Mouse (Mus musculus): ENCODE results near the gene Cpm. TPM values are rescaled to one million over a fixed set of nuclear protein-coding genes. Genes with fewer than 3 reads are reported as not detected.
A peak's percentile ranks its signal among the peaks of the same experiment; 100 is the strongest.

Gene Cpm
- polyA plus RNA-seq, 1 experiment from 2014 or later, result 28.9 TPM

DNA sequence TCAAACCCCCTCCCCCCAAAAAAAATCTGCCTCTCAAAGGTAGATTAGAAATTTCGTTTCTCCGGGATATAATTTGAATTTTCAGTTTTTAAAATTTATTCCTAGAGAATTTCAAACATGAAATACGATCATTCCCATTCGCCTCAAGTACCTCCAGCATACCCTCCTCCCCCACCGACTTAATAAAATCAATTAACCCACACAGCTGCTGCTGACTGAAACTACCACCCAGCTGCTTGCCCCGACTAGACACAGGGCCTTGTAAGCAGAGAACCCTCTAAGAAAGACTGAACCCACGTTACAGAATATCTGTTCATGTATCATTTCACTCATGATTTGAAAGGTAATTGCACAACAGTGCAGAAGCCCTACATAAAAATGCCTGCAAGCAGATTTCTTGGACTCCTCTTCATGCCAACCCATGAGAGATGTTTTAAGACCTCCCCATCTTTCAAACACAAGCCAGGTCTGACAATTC lies 16.2 kb downstream of the Cpm start:
- Histone ChIP-seq H3K9ac (ENCODE audit: low read depth, low read length) (no peak overlapping the region), H3K9me3 (ENCODE audit: control insufficient read depth, low read length) (no peaks in the 10 kb centered on the region)
- no peak for ATAC-seq (ENCODE audit: low FRiP score, low TSS enrichment)

DNA sequence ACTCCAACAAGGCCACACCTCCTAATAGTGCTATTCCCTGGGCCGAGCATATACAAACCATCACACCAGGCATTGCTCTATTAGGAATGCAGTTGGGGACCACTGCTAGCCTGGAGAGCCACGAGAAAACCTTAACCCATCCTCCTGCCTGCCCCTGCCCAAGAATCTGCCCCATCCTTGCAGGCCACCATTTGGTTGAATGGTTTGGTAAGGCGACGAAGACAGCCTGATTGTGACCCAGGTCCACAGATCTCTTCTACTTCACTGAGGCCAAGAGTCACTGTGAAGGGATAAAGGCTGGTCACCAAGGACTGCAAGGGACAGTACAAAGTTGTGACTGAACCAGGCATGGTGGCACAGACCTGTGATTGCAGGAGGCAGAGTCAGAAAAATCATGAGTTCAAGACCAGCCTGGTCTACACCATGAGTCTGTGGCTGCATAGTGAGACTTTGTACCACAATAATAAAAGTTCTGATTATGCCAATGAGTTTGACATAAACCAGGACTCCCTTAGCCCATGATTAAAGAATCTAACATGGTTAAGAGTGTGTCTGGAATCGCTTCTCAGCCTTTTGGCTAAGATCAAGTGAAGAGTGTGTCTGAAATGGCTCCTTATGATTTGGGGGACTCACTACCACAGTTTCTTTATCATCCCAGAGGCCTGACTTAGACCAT lies 17.3 kb downstream of the Cpm start:
- H3K27me3 ChIP-seq (ENCODE audit: control insufficient read depth, insufficient read depth, low read length), result no peaks in the 10 kb centered on the region
- H3K4me1 ChIP-seq (ENCODE audit: control insufficient read depth, insufficient read depth, low read length), result 0 out of 2 replicates have a peak, but pooled peaks cover 5% of the 10 kb centered on the region
- no peak for ATAC-seq (ENCODE audit: low FRiP score, low TSS enrichment)
- H3K9me3 ChIP-seq (ENCODE audit: control insufficient read depth, low read length), result no peaks in the 10 kb centered on the region
- no peak overlapping the region for H3K27ac ChIP-seq (ENCODE audit: low read depth, low read length)
- H3K9ac ChIP-seq (ENCODE audit: low read depth, low read length), result no peak overlapping the region
- H3K36me3 ChIP-seq (ENCODE audit: control insufficient read depth, insufficient read depth, low read length), result no peaks in the 10 kb centered on the region
- 92% methylated on average over 5 of the region's 5 CpGs for WGBS
- H3K4me3 ChIP-seq (ENCODE audit: low read length), result no peak overlapping the region
- no peak overlapping the region for H3K4me2 ChIP-seq (replicated peaks; ENCODE audit: low read depth, low read length)

More for the DNA sequence above, 16.2 kb downstream of the Cpm start:
- Histone ChIP-seq H3K27me3 (ENCODE audit: control insufficient read depth, insufficient read depth, low read length) (no peaks in the 10 kb centered on the region), H3K36me3 (ENCODE audit: control insufficient read depth, insufficient read depth, low read length) (no peaks in the 10 kb centered on the region), H3K4me2 (replicated peaks; ENCODE audit: low read depth, low read length) (no peak overlapping the region), H3K27ac (ENCODE audit: low read depth, low read length) (no peak overlapping the region), H3K4me3 (ENCODE audit: low read length) (no peak overlapping the region), H3K4me1 (ENCODE audit: control insufficient read depth, insufficient read depth, low read length) (0 out of 2 replicates have a peak, but pooled peaks cover 5% of the 10 kb centered on the region)
- 62% methylated on average over 7 of the region's 7 CpGs for WGBS

DNA sequence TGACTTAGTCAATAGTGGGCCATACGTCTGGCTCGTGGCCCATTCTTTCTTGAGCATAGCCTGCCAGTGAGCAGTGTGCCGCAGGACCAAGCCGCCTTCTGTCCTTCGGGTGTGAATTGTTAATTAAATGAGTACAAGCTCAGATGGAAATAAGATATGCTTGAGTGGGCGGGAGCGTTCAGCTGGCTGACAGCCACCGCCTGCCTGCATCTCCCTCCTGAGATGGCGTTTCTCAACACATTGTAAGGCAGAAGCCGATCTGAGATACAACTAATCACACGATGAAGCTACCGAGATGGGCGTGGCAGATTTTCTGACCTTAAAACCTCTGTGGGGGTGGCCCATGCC lies 17.8 kb downstream of the Cpm start:
- WGBS, result 56% methylated on average over 13 of the region's 13 CpGs
- H3K9me3 ChIP-seq (ENCODE audit: control insufficient read depth, low read length), result no peaks in the 10 kb centered on the region
- 0 out of 2 replicates have a peak, but pooled peaks cover 5% of the 10 kb centered on the region for H3K4me1 ChIP-seq (ENCODE audit: control insufficient read depth, insufficient read depth, low read length)
- H3K27me3 ChIP-seq (ENCODE audit: control insufficient read depth, insufficient read depth, low read length), result no peaks in the 10 kb centered on the region
- no peak overlapping the region for H3K9ac ChIP-seq (ENCODE audit: low read depth, low read length)
- no peak overlapping the region for H3K27ac ChIP-seq (ENCODE audit: low read depth, low read length)
- peak; percentile 48; the same call in 1 of the 2 replicates for ATAC-seq (ENCODE audit: low FRiP score, low TSS enrichment)
- H3K4me3 ChIP-seq (ENCODE audit: low read length), result no peak overlapping the region
- no peaks in the 10 kb centered on the region for H3K36me3 ChIP-seq (ENCODE audit: control insufficient read depth, insufficient read depth, low read length)
- H3K4me2 ChIP-seq (replicated peaks; ENCODE audit: low read depth, low read length), result no peak overlapping the region

DNA sequence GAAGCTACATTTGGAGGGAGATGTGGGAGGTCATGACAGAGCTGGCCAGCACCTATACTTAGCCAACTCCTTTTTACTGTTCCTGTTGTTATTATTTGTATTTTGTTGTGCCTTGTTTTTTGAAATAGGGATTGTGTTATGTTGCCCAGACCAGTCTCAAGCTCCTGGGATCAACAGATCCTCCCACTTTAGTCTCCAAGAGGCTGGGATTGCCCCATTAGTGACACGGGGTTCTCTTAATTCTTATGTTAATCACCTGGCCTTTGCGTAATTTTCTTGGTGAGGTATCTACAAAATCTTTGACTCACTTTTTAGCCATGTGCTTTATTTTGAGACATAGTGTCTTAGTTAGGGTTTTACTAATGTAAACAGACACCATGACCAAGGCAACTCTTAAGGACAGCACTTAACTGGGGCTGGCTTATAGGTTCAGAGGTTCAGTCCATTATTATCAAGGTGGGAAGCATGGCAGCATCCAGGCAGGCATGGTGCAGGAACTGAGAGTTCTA lies 18.7 kb downstream of the Cpm start:
- WGBS, result 84% methylated on average over 2 of the region's 2 CpGs
- Histone ChIP-seq H3K4me1 (ENCODE audit: control insufficient read depth, insufficient read depth, low read length) (0 out of 2 replicates have a peak, but pooled peaks cover 5% of the 10 kb centered on the region), H3K4me3 (ENCODE audit: low read length) (no peak overlapping the region), H3K9ac (ENCODE audit: low read depth, low read length) (no peak overlapping the region), H3K36me3 (ENCODE audit: control insufficient read depth, insufficient read depth, low read length) (no peaks in the 10 kb centered on the region), H3K4me2 (replicated peaks; ENCODE audit: low read depth, low read length) (no peak overlapping the region), H3K27ac (ENCODE audit: low read depth, low read length) (no peak overlapping the region), H3K27me3 (ENCODE audit: control insufficient read depth, insufficient read depth, low read length) (no peaks in the 10 kb centered on the region), H3K9me3 (ENCODE audit: control insufficient read depth, low read length) (no peaks in the 10 kb centered on the region)
- ATAC-seq (ENCODE audit: low FRiP score, low TSS enrichment), result no peak

DNA sequence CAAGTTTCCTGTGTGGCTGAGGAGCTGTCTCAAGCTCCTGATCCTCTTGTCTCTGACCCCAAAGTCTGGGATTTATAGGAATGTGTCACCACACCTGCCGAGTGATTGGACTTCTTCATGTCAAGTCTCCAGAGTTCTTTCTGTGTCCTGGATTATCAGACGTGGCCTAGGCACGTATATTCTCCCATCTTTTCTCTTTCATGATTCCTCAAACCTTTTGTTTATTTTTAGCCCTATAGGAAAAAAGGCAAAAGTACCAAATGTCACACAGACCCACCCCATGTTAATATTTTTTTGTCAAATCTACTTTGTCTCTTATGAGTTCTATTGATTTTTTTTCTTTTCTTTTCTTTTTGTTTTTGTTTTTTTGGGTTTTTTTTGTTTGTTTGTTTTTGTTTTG lies 19.3 kb downstream of the Cpm start:
- Histone ChIP-seq H3K4me3 (ENCODE audit: low read length) (no peak overlapping the region), H3K27me3 (ENCODE audit: control insufficient read depth, insufficient read depth, low read length) (no peaks in the 10 kb centered on the region), H3K4me2 (replicated peaks; ENCODE audit: low read depth, low read length) (no peak overlapping the region), H3K9me3 (ENCODE audit: control insufficient read depth, low read length) (no peaks in the 10 kb centered on the region), H3K36me3 (ENCODE audit: control insufficient read depth, insufficient read depth, low read length) (no peaks in the 10 kb centered on the region), H3K9ac (ENCODE audit: low read depth, low read length) (no peak overlapping the region), H3K27ac (ENCODE audit: low read depth, low read length) (no peak overlapping the region), H3K4me1 (ENCODE audit: control insufficient read depth, insufficient read depth, low read length) (0 out of 2 replicates have a peak, but pooled peaks cover 5% of the 10 kb centered on the region)
- WGBS, result 85% methylated on average over 3 of the region's 3 CpGs
- ATAC-seq (ENCODE audit: low FRiP score, low TSS enrichment), result no peak

DNA sequence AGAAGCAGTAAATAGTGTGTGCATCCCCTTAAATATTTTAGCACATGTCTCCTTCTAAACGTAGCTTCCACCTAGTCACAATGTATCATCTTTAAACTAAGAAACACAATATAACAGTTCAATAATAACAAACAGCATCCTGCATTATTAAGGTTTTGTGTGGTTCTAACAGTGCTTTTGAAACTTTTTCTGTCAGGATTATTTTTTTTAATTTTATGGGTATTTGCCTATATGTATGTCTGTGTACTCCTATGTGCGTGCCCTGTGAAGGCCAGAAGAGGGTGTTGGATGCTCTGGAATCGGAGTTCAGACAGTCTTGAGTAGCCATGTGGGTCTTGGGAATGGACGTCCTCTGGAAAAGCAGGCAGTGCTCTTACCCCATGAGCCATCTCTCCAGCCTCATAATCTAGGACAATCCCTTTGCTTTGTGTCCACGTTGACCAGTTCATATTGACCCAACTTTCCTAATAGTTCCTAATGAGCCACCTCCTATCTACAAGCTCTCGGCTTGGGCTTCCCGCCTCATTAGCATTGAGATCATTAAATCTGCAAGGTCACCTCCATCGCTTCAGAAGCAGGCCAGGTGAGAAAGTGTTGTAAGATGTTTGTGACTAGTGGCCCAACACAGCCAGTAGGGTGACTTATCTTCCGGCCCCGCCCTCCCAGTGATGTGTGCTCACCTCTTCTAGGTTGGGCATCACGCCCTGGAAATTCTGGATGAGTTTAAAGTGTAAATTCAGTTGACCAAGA lies 20.2 kb downstream of the Cpm start:
- H3K4me2 ChIP-seq (replicated peaks; ENCODE audit: low read depth, low read length), result no peak overlapping the region
- no peaks in the 10 kb centered on the region for H3K27me3 ChIP-seq (ENCODE audit: control insufficient read depth, insufficient read depth, low read length)
- H3K9ac ChIP-seq (ENCODE audit: low read depth, low read length), result no peak overlapping the region
- H3K36me3 ChIP-seq (ENCODE audit: control insufficient read depth, insufficient read depth, low read length), result no peaks in the 10 kb centered on the region
- no peak overlapping the region for H3K4me3 ChIP-seq (ENCODE audit: low read length)
- no peaks in the 10 kb centered on the region for H3K9me3 ChIP-seq (ENCODE audit: control insufficient read depth, low read length)
- H3K27ac ChIP-seq (ENCODE audit: low read depth, low read length), result no peak overlapping the region
- H3K4me1 ChIP-seq (ENCODE audit: control insufficient read depth, insufficient read depth, low read length), result no peaks in the 10 kb centered on the region
- no peak for ATAC-seq (ENCODE audit: low FRiP score, low TSS enrichment)
- WGBS, result 85% methylated on average over 11 of the region's 11 CpGs

DNA sequence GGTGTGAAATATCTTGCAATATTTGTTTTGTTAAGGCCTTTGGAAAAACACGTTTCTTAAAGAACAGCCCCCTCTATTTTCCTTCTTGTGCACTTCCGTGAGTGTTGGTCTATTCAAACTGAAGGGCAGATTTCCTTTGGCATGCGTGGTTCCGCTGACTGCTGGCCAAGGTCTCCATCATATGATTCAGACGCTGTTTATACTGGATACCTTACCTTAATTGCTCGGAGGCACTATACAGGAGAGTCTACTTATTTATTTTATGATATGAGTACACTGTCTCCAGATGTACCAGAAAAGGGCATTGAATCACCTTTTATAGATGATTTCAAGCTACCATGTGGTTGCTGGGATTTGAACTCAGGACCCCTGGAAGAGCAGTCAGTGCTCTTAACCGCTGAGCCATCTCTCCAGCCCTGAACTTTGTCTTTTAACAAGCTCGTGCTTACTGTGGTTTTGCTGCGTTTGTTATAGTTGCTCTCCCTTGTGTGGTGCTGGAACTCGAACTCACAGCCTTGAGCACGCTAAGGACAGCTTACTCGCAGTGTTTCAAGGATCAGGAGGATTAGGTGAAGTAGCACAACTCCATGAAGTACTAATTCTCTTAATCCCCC lies 20.8 kb downstream of the Cpm start:
- ATAC-seq (ENCODE audit: low FRiP score, low TSS enrichment), result no peak

DNA sequence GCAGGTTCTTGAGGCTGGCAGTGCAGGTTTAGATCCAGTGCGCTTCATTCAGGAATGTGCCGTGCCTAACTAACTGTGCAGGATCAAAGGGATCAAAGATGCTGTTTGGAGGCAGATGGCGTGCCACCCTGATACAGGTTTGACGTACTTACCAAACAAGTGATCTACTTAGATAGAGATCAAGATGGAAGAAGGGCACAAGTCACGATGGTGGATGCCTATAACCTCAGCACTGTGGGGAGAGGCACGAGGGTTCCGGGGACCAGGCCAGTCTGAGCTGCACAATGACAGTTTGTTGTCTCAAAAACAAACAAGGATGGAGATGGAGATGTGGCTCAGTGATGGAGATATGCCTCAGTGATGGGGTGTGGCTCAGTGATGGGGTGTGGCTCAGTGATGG lies 21.4 kb downstream of the Cpm start:
- WGBS, result 89% methylated on average over 7 of the region's 7 CpGs
- ATAC-seq (ENCODE audit: low FRiP score, low TSS enrichment), result no peak
- Histone ChIP-seq H3K9me3 (ENCODE audit: control insufficient read depth, low read length) (no peaks in the 10 kb centered on the region), H3K36me3 (ENCODE audit: control insufficient read depth, insufficient read depth, low read length) (no peaks in the 10 kb centered on the region), H3K27me3 (ENCODE audit: control insufficient read depth, insufficient read depth, low read length) (no peaks in the 10 kb centered on the region), H3K9ac (ENCODE audit: low read depth, low read length) (no peak overlapping the region), H3K27ac (ENCODE audit: low read depth, low read length) (no peak overlapping the region), H3K4me1 (ENCODE audit: control insufficient read depth, insufficient read depth, low read length) (no peaks in the 10 kb centered on the region), H3K4me3 (ENCODE audit: low read length) (no peak overlapping the region), H3K4me2 (replicated peaks; ENCODE audit: low read depth, low read length) (no peak overlapping the region)

More for the DNA sequence above, 20.8 kb downstream of the Cpm start:
- no peak overlapping the region for H3K4me3 ChIP-seq (ENCODE audit: low read length)
- no peaks in the 10 kb centered on the region for H3K27me3 ChIP-seq (ENCODE audit: control insufficient read depth, insufficient read depth, low read length)
- H3K4me1 ChIP-seq (ENCODE audit: control insufficient read depth, insufficient read depth, low read length), result no peaks in the 10 kb centered on the region
- 88% methylated on average over 12 of the region's 12 CpGs for WGBS
- H3K36me3 ChIP-seq (ENCODE audit: control insufficient read depth, insufficient read depth, low read length), result no peaks in the 10 kb centered on the region
- no peak overlapping the region for H3K4me2 ChIP-seq (replicated peaks; ENCODE audit: low read depth, low read length)
- no peaks in the 10 kb centered on the region for H3K9me3 ChIP-seq (ENCODE audit: control insufficient read depth, low read length)
- no peak overlapping the region for H3K27ac ChIP-seq (ENCODE audit: low read depth, low read length)
- H3K9ac ChIP-seq (ENCODE audit: low read depth, low read length), result no peak overlapping the region

All from kidney, embryonic 14.5 days (tissue).